Mouse (Mus musculus) spleen, adult 12 weeks (tissue): ENCODE data around the gene Ube2d2b.

Experiments
- DNase-seq: peaks from one replicate; pipeline ENCODE4 v3.0.0; 2022; ENCODE audit warnings: low spot score

Ube2d2b gene

GRCm38 (mm10) chr5:107855546-107855945, 25.6 kb downstream of the Ube2d2b start:
- DNase-seq: no peak

- no peak for DNase-seq
Observed at GRCm38 (mm10) chr5:107858963-107859362, 29.1 kb downstream of the Ube2d2b start.

GRCm38 (mm10) chr5:107863971-107864370, 34.1 kb downstream of the Ube2d2b start:
- DNase-seq: no peak

GRCm38 (mm10) chr5:107866127-107867126, 36.5 kb downstream of the Ube2d2b start:
- no peak for DNase-seq

- DNase-seq: peak; percentile 57
Observed at GRCm38 (mm10) chr5:107867970-107868904, 38.3 kb downstream of the Ube2d2b start.

- DNase-seq: peak; percentile 68
Observed at GRCm38 (mm10) chr5:107868905-107869424, 39.1 kb downstream of the Ube2d2b start.

- no peak for DNase-seq
Observed at GRCm38 (mm10) chr5:107869701-107870100, 39.8 kb downstream of the Ube2d2b start.

- DNase-seq: no peak
Observed at GRCm38 (mm10) chr5:107873330-107873729, 43.4 kb downstream of the Ube2d2b start.

GRCm38 (mm10) chr5:107873886-107874302, 44.0 kb downstream of the Ube2d2b start:
- DNase-seq: peak; percentile 56

- DNase-seq: no peak
Observed at GRCm38 (mm10) chr5:107874561-107875260, 44.8 kb downstream of the Ube2d2b start, which contains the start of gene Evi5. Evi5 (minus strand) TSS chr5:107875107.

- no peak for DNase-seq
Observed at GRCm38 (mm10) chr5:107875261-107875611, 45.3 kb downstream of the Ube2d2b start.

GRCm38 (mm10) chr5:107877053-107877452, 47.2 kb downstream of the Ube2d2b start:
- DNase-seq: no peak

- DNase-seq: no peak
Observed at GRCm38 (mm10) chr5:107880710-107881109, 50.8 kb downstream of the Ube2d2b start.
